Mouse (Mus musculus) MEL (cell line): Measurements from ENCODE around the gene Olfr1394.

Experiments
- E2F4 ChIP-seq: IDR thresholded peaks from 2 replicates; pipeline ENCODE4 v1.6.1; 2011; ENCODE audit warnings: low read depth, low read length, improper control_type of control experiment, borderline replicate concordance
- ELF1 ChIP-seq: IDR thresholded peaks from 2 replicates; pipeline ENCODE4 v1.6.1; 2014; ENCODE audit warnings: low read depth, mild to moderate bottlenecking, inconsistent platforms, low read length, improper control_type of control experiment, moderate library complexity
- MAX ChIP-seq: IDR thresholded peaks from 2 replicates; pipeline ENCODE4 v1.6.1; 2011; ENCODE audit warnings: low read length, improper control_type of control experiment
- MAZ ChIP-seq: IDR thresholded peaks from 2 replicates; pipeline ENCODE4 v1.6.1; 2012; ENCODE audit warnings: low read depth, mild to moderate bottlenecking, inconsistent platforms, low read length, improper control_type of control experiment
- POLR2A ChIP-seq, 2 experiments: IDR thresholded peaks; 2 replicates each; pipeline ENCODE4 v1.6.1; 2011 to 2012; ENCODE audit warnings: low read length in 2 of 2, mild to moderate bottlenecking in 2 of 2, control low read depth in 1 of 2, improper control_type of control experiment in 1 of 2, low read depth in 1 of 2, moderate library complexity in 1 of 2; ENCODE audit not compliant: control insufficient read depth in 1 of 2, insufficient read depth in 1 of 2, poor library complexity in 1 of 2
- RAD21 ChIP-seq: IDR thresholded peaks from 2 replicates; pipeline ENCODE4 v1.6.1; 2011; ENCODE audit warnings: mild to moderate bottlenecking, low read depth, low read length, improper control_type of control experiment
- SMC3 ChIP-seq: IDR thresholded peaks from 2 replicates; pipeline ENCODE4 v1.6.1; 2011; ENCODE audit warnings: low read depth, low read length, improper control_type of control experiment

DNA sequence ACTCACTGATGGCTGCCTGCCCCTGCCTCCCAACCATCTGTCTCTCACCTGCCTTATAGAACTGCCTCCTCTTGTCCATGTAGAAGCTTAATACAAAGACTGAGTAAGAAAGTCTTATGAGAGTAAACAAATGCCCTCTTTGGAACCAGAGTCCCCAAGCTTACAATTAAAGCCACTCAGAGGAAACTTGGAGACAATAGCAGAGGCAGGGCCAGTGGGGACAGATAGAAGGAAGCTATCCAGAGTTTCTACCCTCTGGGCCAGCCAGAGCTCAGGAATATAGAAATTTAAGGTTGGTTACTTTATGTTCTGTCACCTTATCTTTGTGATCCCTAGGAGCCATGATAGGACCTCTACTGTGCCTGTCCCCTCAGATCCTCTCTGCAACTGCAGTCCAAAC lies 39.4 kb upstream of the Olfr1394 start, which contains the start of gene Olfr1396:
- no peak for TF ChIP-seq RAD21
- TF ChIP-seq MAZ, result no peak
- TF ChIP-seq ELF1, result no peak
- no peak for TF ChIP-seq E2F4
- TF ChIP-seq MAX, result no peak
- no peak for TF ChIP-seq POLR2A (IDR thresholded peaks at IDR 0.05; ENCODE audit: control insufficient read depth in 1 of 2, insufficient read depth in 1 of 2, low read depth in 1 of 2, low read length in 2 of 2, poor library complexity in 1 of 2)
- TF ChIP-seq SMC3, result no peak
